Mouse (Mus musculus): ENCODE data around the gene Tsfm. TPM values are rescaled to one million over a fixed set of nuclear protein-coding genes. Genes with fewer than 3 reads are reported as not detected.

Tsfm gene
- total and polyA plus RNA-seq, 2 experiments from 2014 or later: 82.5 to 94.6 TPM

- peak; percentile 76 for DNase-seq (ENCODE audit: low spot score)
- Histone ChIP-seq H3K4me2 (ENCODE audit: low read depth, low read length) (peak overlapping the region; percentile 96), H3K27me3 (ENCODE audit: control insufficient read depth, insufficient read depth, low read length) (peaks cover 10% of the 10 kb centered on the region; the same call in 1 of the 2 replicates), H3K36me3 (replicated peaks; ENCODE audit: control insufficient read depth, insufficient read depth, low read length) (peaks cover 7% of the 10 kb centered on the region; the same call in 1 of the 2 replicates), H3K9ac (replicated peaks; ENCODE audit: low read depth, low read length) (peak overlapping the region; percentile 49), H3K4me1 (ENCODE audit: control insufficient read depth, insufficient read depth) (peaks cover 11% of the 10 kb centered on the region; the same call in 1 of the 2 replicates), H3K27ac (ENCODE audit: low read depth) (0 out of 2 replicates have a peak overlapping the region, but pooled peaks have one; percentile 49), H3K4me3 (ENCODE audit: low read depth, low read length) (peak overlapping the region; percentile 79), H3K9me3 (replicated peaks; ENCODE audit: control insufficient read depth, low read length) (no peaks in the 10 kb centered on the region)
- WGBS: under 1% methylated on average over 44 of the region's 44 CpGs
- peak; percentile 89 for ATAC-seq (ENCODE audit: insufficient read depth, low read depth)
- TF ChIP-seq EP300 (IDR thresholded peaks at IDR 0.05; ENCODE audit: low read depth) (no peak), CTCF (IDR thresholded peaks at IDR 0.05; ENCODE audit: low read depth) (no peak)
Observed at GRCm38 (mm10) chr10:127041774-127042338, 11.2 kb upstream of the Tsfm start.

- Histone ChIP-seq H3K27ac (ENCODE audit: low read depth) (0 out of 2 replicates have a peak within 1 kb of the TSS, but pooled peaks have one; percentile 49), H3K4me2 (ENCODE audit: low read depth, low read length) (peak within 1 kb of the TSS; percentile 96), H3K9me3 (replicated peaks; ENCODE audit: control insufficient read depth, low read length) (no peaks in the 10 kb centered on the region), H3K4me3 (ENCODE audit: low read depth, low read length) (peak within 1 kb of the TSS; percentile 79), H3K36me3 (replicated peaks; ENCODE audit: control insufficient read depth, insufficient read depth, low read length) (peaks cover 7% of the 10 kb centered on the region; the same call in 1 of the 2 replicates), H3K4me1 (ENCODE audit: control insufficient read depth, insufficient read depth) (peaks cover 11% of the 10 kb centered on the region; the same call in 1 of the 2 replicates), H3K9ac (replicated peaks; ENCODE audit: low read depth, low read length) (peak within 1 kb of the TSS; percentile 49), H3K27me3 (ENCODE audit: control insufficient read depth, insufficient read depth, low read length) (peaks cover 10% of the 10 kb centered on the region; the same call in 1 of the 2 replicates)
- ATAC-seq (ENCODE audit: insufficient read depth, low read depth) (peak; percentile 39; the same call in 1 of the 2 replicates), DNase-seq (ENCODE audit: low spot score) (no peak)
- under 1% methylated on average over 28 of the region's 28 CpGs for WGBS
- TF ChIP-seq EP300 (IDR thresholded peaks at IDR 0.05; ENCODE audit: low read depth): no peak
- TF ChIP-seq CTCF (IDR thresholded peaks at IDR 0.05; ENCODE audit: low read depth): no peak
Observed at GRCm38 (mm10) chr10:127041274-127041766, 10.7 kb upstream of the Tsfm start, which contains the start of the genes Mettl1 and Eef1akmt3. Mettl1 (plus strand) TSS chr10:127041414. Eef1akmt3 (minus strand) TSS chr10:127041513.

DNA sequence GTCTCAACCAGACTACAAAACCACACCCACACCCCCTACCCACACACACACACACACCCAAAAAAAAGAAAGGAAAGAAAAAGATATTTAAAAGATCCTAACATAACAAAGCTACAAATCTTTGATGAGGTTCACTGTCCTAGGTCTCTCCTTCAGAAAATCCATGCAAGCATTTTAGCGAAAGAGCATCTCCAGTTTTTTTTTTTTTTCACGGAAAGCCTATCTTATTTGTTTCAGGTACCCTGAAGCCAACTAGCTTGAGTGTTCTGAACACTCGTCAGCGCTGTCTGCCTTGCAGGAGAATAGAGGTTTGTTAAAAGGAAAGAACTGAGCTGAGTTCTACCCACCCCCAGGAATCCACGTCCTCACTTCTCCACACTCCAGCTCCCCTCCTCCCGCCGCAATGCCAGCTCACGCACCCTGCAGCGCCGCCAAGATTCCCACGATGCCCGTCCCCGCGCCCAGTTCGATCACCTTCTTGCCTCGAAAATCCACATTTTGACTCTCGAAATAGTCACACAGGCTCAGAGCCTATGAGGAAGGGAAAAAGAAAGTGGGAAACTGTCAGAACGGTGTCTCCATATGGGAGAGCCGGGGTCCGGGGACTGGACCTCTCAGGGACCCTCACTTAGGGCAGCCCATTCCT, 10.1 kb upstream of the Tsfm start:
- TF ChIP-seq EP300 (IDR thresholded peaks at IDR 0.05; ENCODE audit: low read depth) (no peak), CTCF (IDR thresholded peaks at IDR 0.05; ENCODE audit: low read depth) (no peak)
- 1% methylated on average over 20 of the region's 20 CpGs for WGBS
- Histone ChIP-seq H3K4me1 (ENCODE audit: control insufficient read depth, insufficient read depth) (peaks cover 11% of the 10 kb centered on the region; the same call in 1 of the 2 replicates), H3K27me3 (ENCODE audit: control insufficient read depth, insufficient read depth, low read length) (peaks cover 10% of the 10 kb centered on the region; the same call in 1 of the 2 replicates), H3K9ac (replicated peaks; ENCODE audit: low read depth, low read length) (peak overlapping the region; percentile 49), H3K4me3 (ENCODE audit: low read depth, low read length) (peak overlapping the region; percentile 79), H3K4me2 (ENCODE audit: low read depth, low read length) (peak overlapping the region; percentile 96), H3K27ac (ENCODE audit: low read depth) (no peak overlapping the region), H3K36me3 (replicated peaks; ENCODE audit: control insufficient read depth, insufficient read depth, low read length) (peaks cover 7% of the 10 kb centered on the region; the same call in 1 of the 2 replicates), H3K9me3 (replicated peaks; ENCODE audit: control insufficient read depth, low read length) (no peaks in the 10 kb centered on the region)
- DNase-seq (ENCODE audit: low spot score): no peak
- no peak for ATAC-seq (ENCODE audit: insufficient read depth, low read depth)

DNA sequence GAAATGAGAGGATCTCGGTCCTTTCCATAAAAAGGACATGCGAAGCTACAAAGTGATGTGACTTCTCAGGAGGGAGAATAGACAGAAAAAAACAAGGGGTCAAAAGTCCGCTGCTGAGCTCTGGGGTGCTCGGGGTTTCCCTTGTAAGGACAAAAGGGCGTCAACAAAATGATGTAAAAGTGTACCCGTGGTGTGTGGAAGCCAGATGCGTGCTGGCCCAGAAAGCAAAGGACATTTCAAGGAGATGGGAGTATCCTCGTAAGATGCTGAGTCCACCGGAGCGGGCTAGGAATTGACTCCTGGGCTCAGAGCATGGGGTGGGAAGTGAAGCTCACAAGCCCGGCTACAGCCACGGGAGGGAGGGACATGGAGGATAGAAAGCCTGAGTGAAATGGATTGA, 7.0 kb upstream of the Tsfm start:
- ATAC-seq (ENCODE audit: insufficient read depth, low read depth) (no peak), DNase-seq (ENCODE audit: low spot score) (no peak)
- Histone ChIP-seq H3K4me3 (ENCODE audit: low read depth, low read length) (no peak overlapping the region), H3K27me3 (ENCODE audit: control insufficient read depth, insufficient read depth, low read length) (peaks cover 10% of the 10 kb centered on the region; the same call in 1 of the 2 replicates), H3K4me2 (ENCODE audit: low read depth, low read length) (no peak overlapping the region), H3K36me3 (replicated peaks; ENCODE audit: control insufficient read depth, insufficient read depth, low read length) (no peaks in the 10 kb centered on the region), H3K9me3 (replicated peaks; ENCODE audit: control insufficient read depth, low read length) (no peaks in the 10 kb centered on the region), H3K27ac (ENCODE audit: low read depth) (no peak overlapping the region), H3K9ac (replicated peaks; ENCODE audit: low read depth, low read length) (no peak overlapping the region), H3K4me1 (ENCODE audit: control insufficient read depth, insufficient read depth) (peaks cover 11% of the 10 kb centered on the region; the same call in 1 of the 2 replicates)
- WGBS: 66% methylated on average over 12 of the region's 12 CpGs
- TF ChIP-seq CTCF (IDR thresholded peaks at IDR 0.05; ENCODE audit: low read depth) (no peak), EP300 (IDR thresholded peaks at IDR 0.05; ENCODE audit: low read depth) (no peak)

DNA sequence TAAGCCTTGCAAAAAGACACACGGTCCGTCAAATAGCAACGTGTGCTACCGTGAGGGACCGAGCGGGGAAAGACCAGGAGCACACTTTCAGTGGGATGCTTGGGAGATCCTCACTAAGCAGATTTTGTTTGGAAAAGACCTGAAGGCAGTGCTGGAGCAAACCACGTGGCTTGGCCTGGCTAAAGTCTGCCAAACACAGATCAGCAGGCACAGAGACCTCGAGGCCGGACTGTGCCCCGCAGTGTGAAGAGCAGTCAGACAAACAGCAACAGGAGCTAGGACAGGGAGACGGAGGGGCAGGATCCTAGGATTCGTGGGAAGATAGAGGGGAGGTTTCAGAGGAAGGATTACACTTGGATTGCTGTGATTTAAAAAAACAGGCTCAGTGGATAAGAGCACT, 5.6 kb upstream of the Tsfm start:
- H3K4me3 ChIP-seq (ENCODE audit: low read depth, low read length): no peak overlapping the region
- whole genome bisulfite sequencing: 79% methylated on average over 12 of the region's 12 CpGs

More for the DNA sequence above, 5.6 kb upstream of the Tsfm start:
- H3K9me3 ChIP-seq (replicated peaks; ENCODE audit: control insufficient read depth, low read length): no peaks in the 10 kb centered on the region
- peaks cover 10% of the 10 kb centered on the region; the same call in 1 of the 2 replicates for H3K27me3 ChIP-seq (ENCODE audit: control insufficient read depth, insufficient read depth, low read length)
- TF ChIP-seq EP300 (IDR thresholded peaks at IDR 0.05; ENCODE audit: low read depth) (no peak), CTCF (IDR thresholded peaks at IDR 0.05; ENCODE audit: low read depth) (no peak)
- DNase-seq (ENCODE audit: low spot score): no peak
- no peak overlapping the region for H3K9ac ChIP-seq (replicated peaks; ENCODE audit: low read depth, low read length)
- H3K4me1 ChIP-seq (ENCODE audit: control insufficient read depth, insufficient read depth): peaks cover 3% of the 10 kb centered on the region; the same call in 1 of the 2 replicates
- no peak overlapping the region for H3K27ac ChIP-seq (ENCODE audit: low read depth)
- H3K4me2 ChIP-seq (ENCODE audit: low read depth, low read length): no peak overlapping the region
- no peaks in the 10 kb centered on the region for H3K36me3 ChIP-seq (replicated peaks; ENCODE audit: control insufficient read depth, insufficient read depth, low read length)
- no peak for ATAC-seq (ENCODE audit: insufficient read depth, low read depth)
